Mouse (Mus musculus) lung, postnatal 0 days (tissue): ENCODE data around the gene Mis18bp1. TPM values are rescaled to one million over a fixed set of nuclear protein-coding genes. Genes with fewer than 3 reads are reported as not detected.

Experiments used
- ATAC-seq: fragments of 200-750 bp; cut with Nextera tagmentation; 2 replicates; pipeline ENCODE4 v1.8.0; 2017; ENCODE audit warnings: moderate library complexity
- DNase-seq: peaks from one replicate; pipeline ENCODE4 v3.0.0-alpha.2; 2016; ENCODE audit warnings: low spot score
- H3K27ac ChIP-seq: fragments of 300-500 bp; sonication (generic); 2 replicates; pipeline ENCODE4 v1.5.1; 2014; ENCODE audit warnings: antibody characterized with exemption, mild to moderate bottlenecking, low read length, mixed read lengths
- H3K27me3 ChIP-seq: fragments of 300-500 bp; sonication (generic); replicated peaks from 2 replicates; pipeline ENCODE4 v1.6.1; 2014; ENCODE audit warnings: low read length, mixed read lengths; ENCODE audit not compliant: insufficient read depth
- H3K36me3 ChIP-seq: fragments of 300-500 bp; sonication (generic); 2 replicates; pipeline ENCODE4 v1.6.1; 2014; ENCODE audit warnings: low read length, mixed read lengths; ENCODE audit not compliant: insufficient read depth
- H3K4me1 ChIP-seq: fragments of 300-500 bp; sonication (generic); 2 replicates; pipeline ENCODE4 v1.6.1; 2014; ENCODE audit warnings: antibody characterized with exemption, low read depth, low read length, mixed read lengths; ENCODE audit not compliant: insufficient read depth
- H3K4me2 ChIP-seq: fragments of 300-500 bp; sonication (generic); replicated peaks from 2 replicates; pipeline ENCODE4 v1.6.1; 2014; ENCODE audit warnings: low read depth, mild to moderate bottlenecking, low read length, moderate library complexity, mixed read lengths
- H3K4me3 ChIP-seq: fragments of 300-500 bp; sonication (generic); 2 replicates; pipeline ENCODE4 v1.5.1; 2014; ENCODE audit warnings: low read depth, low read length
- H3K9ac ChIP-seq: fragments of 300-500 bp; sonication (generic); replicated peaks from 2 replicates; pipeline ENCODE4 v1.6.1; 2014; ENCODE audit warnings: low read depth, mild to moderate bottlenecking
- H3K9me3 ChIP-seq: fragments of 300-500 bp; sonication (generic); 2 replicates; pipeline ENCODE4 v1.6.1; 2016; ENCODE audit warnings: low read length, mixed read lengths
- CTCF ChIP-seq: IDR thresholded peaks from 2 replicates; pipeline ENCODE4 v1.5.1; 2016; ENCODE audit warnings: antibody characterized with exemption, mild to moderate bottlenecking
- EP300 ChIP-seq: IDR thresholded peaks from 2 replicates; pipeline ENCODE4 v1.6.1; 2016; ENCODE audit warnings: antibody characterized with exemption, mild to moderate bottlenecking, control low read depth
- WGBS: fragments of 180-500 bp; shearing (Covaris S2); extraction: QIAGEN DNeasy Blood & Tissue Kit; methylation state at CpG from one replicate; pipeline ENCODE4 v1.1.7; 2014; 5-methylcytosine and 5-hydroxymethylcytosine counted together
- polyA plus RNA-seq: library from polyadenylated mRNA; unstranded; fragments of >200 nt; fragmentation: Nextera tagmentation; extraction: Ambion mirVana; gene quantifications from 2 replicates; pipeline ENCODE4 v1.2.1, GENCODE M21; 2015

Gene Mis18bp1
- polyA plus RNA-seq, 1 experiment from 2014 or later: 3.2 TPM

DNA sequence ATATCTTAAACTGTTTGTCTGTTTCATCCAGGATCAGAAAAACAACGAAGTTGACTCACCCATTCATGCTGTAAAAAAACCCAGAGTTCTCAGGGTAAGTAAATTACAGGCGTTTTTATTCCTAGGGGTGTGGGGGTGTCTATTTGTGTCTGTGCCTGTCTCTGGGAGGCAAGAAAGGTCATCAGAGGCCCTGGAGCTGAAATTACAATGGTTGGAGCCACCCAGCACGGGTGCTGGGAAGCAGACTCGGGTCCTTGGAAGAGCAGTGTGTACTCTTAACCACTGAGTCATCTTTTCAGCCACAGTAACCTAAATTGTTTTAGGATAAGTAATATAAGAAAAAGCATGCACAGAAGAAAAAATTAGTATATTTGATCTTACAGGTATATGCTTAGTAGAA lies 58.5 kb downstream of the Mis18bp1 start:
- Histone ChIP-seq H3K27ac (no peak overlapping the region), H3K36me3 (peaks cover 5% of the 10 kb centered on the region; the same call in 1 of the 2 replicates), H3K9me3 (no peaks in the 10 kb centered on the region), H3K27me3 (no peaks in the 10 kb centered on the region), H3K4me2 (no peak overlapping the region), H3K9ac (no peak overlapping the region), H3K4me1 (no peaks in the 10 kb centered on the region), H3K4me3 (no peak overlapping the region)
- 81% methylated on average over 4 of the region's 4 CpGs for WGBS
- ATAC-seq (no peak), DNase-seq (no peak)
- TF ChIP-seq CTCF (no peak), EP300 (no peak)

DNA sequence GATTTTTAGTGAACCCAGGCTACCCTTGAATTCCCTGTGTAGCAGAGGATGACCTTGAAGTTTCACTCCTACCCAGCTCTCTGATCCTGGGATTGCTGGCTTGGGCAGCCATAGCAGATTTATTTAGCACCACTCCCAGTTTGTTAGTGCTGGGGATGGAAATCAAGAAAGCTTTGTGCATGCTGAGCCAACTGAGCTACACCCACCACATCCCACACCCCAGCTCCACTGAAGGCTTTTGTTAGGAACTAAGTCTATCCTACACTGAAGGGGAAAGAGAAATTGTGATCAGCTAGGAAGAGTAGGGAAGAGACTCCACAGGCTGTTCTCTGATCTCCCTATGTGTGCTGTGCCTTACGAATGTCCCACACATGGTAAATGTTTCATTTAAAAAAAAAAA lies 59.6 kb downstream of the Mis18bp1 start:
- no peak overlapping the region for H3K27ac ChIP-seq

DNA sequence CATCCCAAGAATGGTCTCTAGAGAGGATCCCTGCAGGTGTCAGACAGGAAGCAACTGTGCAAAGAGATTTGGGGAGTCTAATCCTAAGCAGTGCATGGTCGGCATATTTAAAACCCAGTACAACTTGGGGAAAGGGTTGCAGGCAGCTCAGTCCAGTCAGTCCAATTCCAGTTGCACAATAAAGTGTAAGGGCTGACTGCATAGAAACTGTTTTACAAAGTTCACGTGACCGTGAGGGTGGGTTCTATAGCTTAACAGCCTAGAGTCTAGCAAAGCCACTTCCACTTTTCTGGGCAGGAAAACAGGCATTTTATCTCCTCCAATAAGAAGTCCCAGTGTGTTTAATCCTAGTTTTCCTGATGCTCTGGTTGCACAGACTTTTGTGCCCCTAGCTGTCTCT lies 60.9 kb downstream of the Mis18bp1 start:
- no peak overlapping the region for H3K4me2 ChIP-seq
- WGBS: 92% methylated on average over 3 of the region's 3 CpGs
- ATAC-seq (no peak), DNase-seq (no peak)
- no peak overlapping the region for H3K9ac ChIP-seq
- no peaks in the 10 kb centered on the region for H3K9me3 ChIP-seq
- H3K4me1 ChIP-seq: no peaks in the 10 kb centered on the region
- H3K27me3 ChIP-seq: no peaks in the 10 kb centered on the region
- H3K4me3 ChIP-seq: no peak overlapping the region
- TF ChIP-seq CTCF (no peak), EP300 (no peak)
- no peak overlapping the region for H3K27ac ChIP-seq
- no peaks in the 10 kb centered on the region for H3K36me3 ChIP-seq

More for the DNA sequence above, 59.6 kb downstream of the Mis18bp1 start:
- ATAC-seq: no peak
- H3K9me3 ChIP-seq: no peaks in the 10 kb centered on the region
- no peak overlapping the region for H3K4me3 ChIP-seq
- no peak for TF ChIP-seq CTCF
- WGBS: 96% methylated on average over 1 of the region's 1 CpGs
- H3K9ac ChIP-seq: no peak overlapping the region
- no peaks in the 10 kb centered on the region for H3K36me3 ChIP-seq
- H3K27me3 ChIP-seq: no peaks in the 10 kb centered on the region
- no peaks in the 10 kb centered on the region for H3K4me1 ChIP-seq
- DNase-seq: no peak
- H3K4me2 ChIP-seq: no peak overlapping the region

DNA sequence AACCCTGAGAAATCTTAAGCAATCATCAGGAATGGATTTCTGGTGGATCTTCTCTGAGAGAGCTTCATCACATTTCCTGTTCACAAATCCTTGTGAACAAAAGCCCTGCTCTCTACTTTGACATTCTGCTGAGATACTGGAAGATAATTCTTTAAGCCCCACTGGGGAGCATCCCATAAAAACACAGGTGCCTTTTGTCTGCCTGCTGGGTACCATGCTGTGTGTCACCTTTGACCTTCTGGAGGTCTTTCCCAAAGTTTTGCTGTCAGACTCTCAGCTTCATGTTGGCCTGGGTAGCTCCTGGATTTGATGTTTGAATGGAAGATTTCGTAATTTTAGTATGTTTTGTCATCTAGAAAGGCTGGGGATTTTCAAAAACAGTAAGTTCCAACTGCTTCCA lies 63.7 kb downstream of the Mis18bp1 start:
- no peak for ATAC-seq
- H3K9ac ChIP-seq: no peak overlapping the region
- no peak overlapping the region for H3K27ac ChIP-seq
- H3K27me3 ChIP-seq: no peaks in the 10 kb centered on the region
- no peak overlapping the region for H3K4me2 ChIP-seq
- 89% methylated on average over 1 of the region's 1 CpGs for WGBS
- no peaks in the 10 kb centered on the region for H3K9me3 ChIP-seq
- no peaks in the 10 kb centered on the region for H3K36me3 ChIP-seq
- H3K4me3 ChIP-seq: no peak overlapping the region
- TF ChIP-seq EP300 (no peak), CTCF (no peak)
- no peak for DNase-seq
- no peaks in the 10 kb centered on the region for H3K4me1 ChIP-seq

Other genes starting within 250 kb of the Mis18bp1 start
- gene Klhl28, start 207.1 kb downstream of the Mis18bp1 start, polyA plus RNA-seq: 14.0 and 14.1 TPM in 2 replicates
- gene Togaram1, start 206.8 kb downstream of the Mis18bp1 start, polyA plus RNA-seq: 18.2 and 20.5 TPM in 2 replicates
- 27.9 and 32.1 TPM in 2 replicates for gene Prpf39, start 136.3 kb downstream of the Mis18bp1 start, polyA plus RNA-seq
- 131 and 141 TPM in 2 replicates for gene Fkbp3, start 98.6 kb downstream of the Mis18bp1 start, polyA plus RNA-seq
- gene Fancm, start 97.0 kb downstream of the Mis18bp1 start, polyA plus RNA-seq: 3.7 and 4.1 TPM in 2 replicates
- not detected in 2 replicates for gene Wdr20rt, start 52.9 kb upstream of the Mis18bp1 start, polyA plus RNA-seq